Mouse (Mus musculus): ENCODE measurements at regions not wholly inside any gene's neighbourhood (a gene's known extent, or its start where the extent isn't known, plus 50 kb on each side); places are given as distances from the start of the nearest gene placed in this dataset.

- TF ChIP-seq CTCF (IDR thresholded peaks at IDR 0.05) (no peak), EP300 (IDR thresholded peaks at IDR 0.05) (no peak)
These were observed 159.5 kb upstream of the Samsn1 start for GRCm38 (mm10) chr16:76181596-76181995.
